Mouse (Mus musculus): ENCODE measurements around the gene Trappc12. TPM values are rescaled to one million over a fixed set of nuclear protein-coding genes. Genes with fewer than 3 reads are reported as not detected.
"Not testable (repeated sequence)": the region's sequence is repeated elsewhere in the genome, so short reads cannot be mapped to it uniquely, and the experiment has no call there.

Gene Trappc12
- polyA plus RNA-seq, 1 experiment, result 7.8 TPM

- H3K4me3 ChIP-seq (replicated peaks), result no peak overlapping the region
- H3K36me3 ChIP-seq (replicated peaks; ENCODE audit: low read length), result peaks cover 84% of the 10 kb centered on the region
- H3K9me3 ChIP-seq, result peaks cover 6% of the 10 kb centered on the region
- peaks cover 29% of the 10 kb centered on the region for H3K4me1 ChIP-seq
- TF ChIP-seq GATA1 (IDR thresholded peaks at IDR 0.05; ENCODE audit: borderline replicate concordance, low read length) (no peak), FLI1 (IDR thresholded peaks at IDR 0.05; ENCODE audit: low read length) (no peak)
- H3K27me3 ChIP-seq (replicated peaks), result no peaks in the 10 kb centered on the region
These were observed 15.0 kb downstream of the Trappc12 start for GRCm38 (mm10) chr12:28735293-28735692.

GRCm38 (mm10) chr12:28734271-28734670 is 16.0 kb downstream of the Trappc12 start:
- no peaks in the 10 kb centered on the region for H3K27me3 ChIP-seq (replicated peaks)
- peaks cover 82% of the 10 kb centered on the region for H3K36me3 ChIP-seq (replicated peaks; ENCODE audit: low read length)
- H3K4me1 ChIP-seq, result peaks cover 21% of the 10 kb centered on the region
- no peak for TF ChIP-seq FLI1 (IDR thresholded peaks at IDR 0.05; ENCODE audit: low read length)
- TF ChIP-seq GATA1 (IDR thresholded peaks at IDR 0.05; ENCODE audit: borderline replicate concordance, low read length), result no peak
- no peak overlapping the region for H3K4me3 ChIP-seq (replicated peaks)
- H3K9me3 ChIP-seq, result peaks cover 6% of the 10 kb centered on the region

GRCm38 (mm10) chr12:28733520-28734245 is 16.6 kb downstream of the Trappc12 start:
- Histone ChIP-seq H3K4me1 (peaks cover 20% of the 10 kb centered on the region), H3K36me3 (replicated peaks; ENCODE audit: low read length) (peaks cover 82% of the 10 kb centered on the region)
- not testable (repeated sequence) for H3K27me3 ChIP-seq (replicated peaks); H3K9me3 ChIP-seq; H3K4me3 ChIP-seq (replicated peaks)

GRCm38 (mm10) chr12:28732631-28733030 is 17.6 kb downstream of the Trappc12 start:
- peaks cover 81% of the 10 kb centered on the region for H3K36me3 ChIP-seq (replicated peaks; ENCODE audit: low read length)

GRCm38 (mm10) chr12:28727061-28727460 is 23.2 kb downstream of the Trappc12 start:
- Histone ChIP-seq H3K4me1 (peaks cover 27% of the 10 kb centered on the region), H3K9me3 (no peaks in the 10 kb centered on the region), H3K36me3 (replicated peaks; ENCODE audit: low read length) (peaks cover 78% of the 10 kb centered on the region), H3K27me3 (replicated peaks) (no peaks in the 10 kb centered on the region), H3K4me3 (replicated peaks) (peak overlapping the region; percentile 59)
- TF ChIP-seq FLI1 (IDR thresholded peaks at IDR 0.05; ENCODE audit: low read length) (no peak), GATA1 (IDR thresholded peaks at IDR 0.05; ENCODE audit: borderline replicate concordance, low read length) (no peak)

More at GRCm38 (mm10) chr12:28732631-28733030, 17.6 kb downstream of the Trappc12 start:
- H3K4me1 ChIP-seq, result peaks cover 12% of the 10 kb centered on the region
- peaks cover 6% of the 10 kb centered on the region for H3K9me3 ChIP-seq
- no peaks in the 10 kb centered on the region for H3K27me3 ChIP-seq (replicated peaks)
- no peak for TF ChIP-seq GATA1 (IDR thresholded peaks at IDR 0.05; ENCODE audit: borderline replicate concordance, low read length)
- TF ChIP-seq FLI1 (IDR thresholded peaks at IDR 0.05; ENCODE audit: low read length), result no peak
- no peak overlapping the region for H3K4me3 ChIP-seq (replicated peaks)

- TF ChIP-seq FLI1 (IDR thresholded peaks at IDR 0.05; ENCODE audit: low read length), result no peak
- TF ChIP-seq GATA1 (IDR thresholded peaks at IDR 0.05; ENCODE audit: borderline replicate concordance, low read length), result no peak
- Histone ChIP-seq H3K36me3 (replicated peaks; ENCODE audit: low read length) (peaks cover 78% of the 10 kb centered on the region), H3K4me1 (peaks cover 26% of the 10 kb centered on the region), H3K4me3 (replicated peaks) (no peak overlapping the region), H3K27me3 (replicated peaks) (no peaks in the 10 kb centered on the region), H3K9me3 (no peaks in the 10 kb centered on the region)
These were observed 24.1 kb downstream of the Trappc12 start for GRCm38 (mm10) chr12:28726204-28726603.

- TF ChIP-seq FLI1 (IDR thresholded peaks at IDR 0.05; ENCODE audit: low read length) (no peak), GATA1 (IDR thresholded peaks at IDR 0.05; ENCODE audit: borderline replicate concordance, low read length) (no peak)
- H3K4me3 ChIP-seq (replicated peaks), result no peak overlapping the region
- peaks cover 26% of the 10 kb centered on the region for H3K4me1 ChIP-seq
- H3K36me3 ChIP-seq (replicated peaks; ENCODE audit: low read length), result peaks cover 81% of the 10 kb centered on the region
- no peaks in the 10 kb centered on the region for H3K27me3 ChIP-seq (replicated peaks)
- H3K9me3 ChIP-seq, result peaks cover 4% of the 10 kb centered on the region; the same call in 1 of the 2 replicates
These were observed 25.9 kb downstream of the Trappc12 start for GRCm38 (mm10) chr12:28724366-28724765.

- Histone ChIP-seq H3K36me3 (replicated peaks; ENCODE audit: low read length) (peaks cover 90% of the 10 kb centered on the region), H3K9me3 (peaks cover 4% of the 10 kb centered on the region; the same call in 1 of the 2 replicates), H3K4me1 (peaks cover 51% of the 10 kb centered on the region), H3K4me3 (replicated peaks) (no peak overlapping the region), H3K27me3 (replicated peaks) (no peaks in the 10 kb centered on the region)
- TF ChIP-seq FLI1 (IDR thresholded peaks at IDR 0.05; ENCODE audit: low read length), result no peak
- TF ChIP-seq GATA1 (IDR thresholded peaks at IDR 0.05; ENCODE audit: borderline replicate concordance, low read length), result no peak
These were observed 32.2 kb downstream of the Trappc12 start for GRCm38 (mm10) chr12:28718106-28718505.

GRCm38 (mm10) chr12:28717066-28717465 is 33.2 kb downstream of the Trappc12 start:
- no peaks in the 10 kb centered on the region for H3K27me3 ChIP-seq (replicated peaks)
- peaks cover 4% of the 10 kb centered on the region; the same call in 1 of the 2 replicates for H3K9me3 ChIP-seq
- H3K36me3 ChIP-seq (replicated peaks; ENCODE audit: low read length), result peaks cover 88% of the 10 kb centered on the region
- TF ChIP-seq FLI1 (IDR thresholded peaks at IDR 0.05; ENCODE audit: low read length), result no peak
- TF ChIP-seq GATA1 (IDR thresholded peaks at IDR 0.05; ENCODE audit: borderline replicate concordance, low read length), result no peak
- H3K4me1 ChIP-seq, result peaks cover 51% of the 10 kb centered on the region
- H3K4me3 ChIP-seq (replicated peaks), result no peak overlapping the region

GRCm38 (mm10) chr12:28714822-28715632 is 35.2 kb downstream of the Trappc12 start:
- TF ChIP-seq FLI1 (IDR thresholded peaks at IDR 0.05; ENCODE audit: low read length), result no peak
- TF ChIP-seq GATA1 (IDR thresholded peaks at IDR 0.05; ENCODE audit: borderline replicate concordance, low read length), result no peak
- peak overlapping the region; percentile 68 for H3K4me3 ChIP-seq (replicated peaks)
- no peaks in the 10 kb centered on the region for H3K27me3 ChIP-seq (replicated peaks)
- H3K36me3 ChIP-seq (replicated peaks; ENCODE audit: low read length), result peaks cover 87% of the 10 kb centered on the region
- peaks cover 51% of the 10 kb centered on the region for H3K4me1 ChIP-seq
- 0 out of 2 replicates have a peak, but pooled peaks cover under 1% of the 10 kb centered on the region for H3K9me3 ChIP-seq
